Mouse (Mus musculus): ENCODE data around the gene Plekhg6. TPM values are rescaled to one million over a fixed set of nuclear protein-coding genes. Genes with fewer than 3 reads are reported as not detected.
A peak's percentile ranks its signal among the peaks of the same experiment; 100 is the strongest.

The Plekhg6 gene
- total and polyA plus RNA-seq, 2 experiments from 2014 or later, result 0.05 TPM; not detected in 1

- WGBS, result 71% methylated on average over 3 of the region's 3 CpGs
- Histone ChIP-seq H3K4me3 (ENCODE audit: low read depth, low read length) (no peak overlapping the region), H3K4me1 (ENCODE audit: control insufficient read depth, insufficient read depth) (peaks cover 3% of the 10 kb centered on the region; the same call in 1 of the 2 replicates), H3K36me3 (replicated peaks; ENCODE audit: control insufficient read depth, insufficient read depth, low read length) (no peaks in the 10 kb centered on the region), H3K4me2 (ENCODE audit: low read depth, low read length) (no peak overlapping the region), H3K27me3 (ENCODE audit: control insufficient read depth, insufficient read depth, low read length) (peaks cover 3% of the 10 kb centered on the region; the same call in 1 of the 2 replicates), H3K27ac (ENCODE audit: low read depth) (no peak overlapping the region), H3K9me3 (replicated peaks; ENCODE audit: control insufficient read depth, low read length) (no peaks in the 10 kb centered on the region), H3K9ac (replicated peaks; ENCODE audit: low read depth, low read length) (no peak overlapping the region)
- DNase-seq (ENCODE audit: low spot score), result no peak
- no peak for ATAC-seq (ENCODE audit: insufficient read depth, low read depth)
- TF ChIP-seq EP300 (IDR thresholded peaks at IDR 0.05; ENCODE audit: low read depth) (no peak), CTCF (IDR thresholded peaks at IDR 0.05; ENCODE audit: low read depth) (no peak)
These were observed 43.6 kb upstream of the Plekhg6 start for GRCm38 (mm10) chr6:125424156-125424555.

- H3K36me3 ChIP-seq (replicated peaks; ENCODE audit: control insufficient read depth, insufficient read depth, low read length), result no peaks in the 10 kb centered on the region
- H3K4me2 ChIP-seq (ENCODE audit: low read depth, low read length), result no peak overlapping the region
- no peak overlapping the region for H3K27ac ChIP-seq (ENCODE audit: low read depth)
- ATAC-seq (ENCODE audit: insufficient read depth, low read depth) (no peak), DNase-seq (ENCODE audit: low spot score) (no peak)
- TF ChIP-seq CTCF (IDR thresholded peaks at IDR 0.05; ENCODE audit: low read depth) (no peak), EP300 (IDR thresholded peaks at IDR 0.05; ENCODE audit: low read depth) (no peak)
- no peak overlapping the region for H3K4me3 ChIP-seq (ENCODE audit: low read depth, low read length)
- peaks cover 3% of the 10 kb centered on the region; the same call in 1 of the 2 replicates for H3K27me3 ChIP-seq (ENCODE audit: control insufficient read depth, insufficient read depth, low read length)
- peaks cover 3% of the 10 kb centered on the region; the same call in 1 of the 2 replicates for H3K4me1 ChIP-seq (ENCODE audit: control insufficient read depth, insufficient read depth)
- 68% methylated on average over 13 of the region's 13 CpGs for WGBS
- no peaks in the 10 kb centered on the region for H3K9me3 ChIP-seq (replicated peaks; ENCODE audit: control insufficient read depth, low read length)
- H3K9ac ChIP-seq (replicated peaks; ENCODE audit: low read depth, low read length), result no peak overlapping the region
These were observed 42.9 kb upstream of the Plekhg6 start for GRCm38 (mm10) chr6:125423507-125423906.

DNA sequence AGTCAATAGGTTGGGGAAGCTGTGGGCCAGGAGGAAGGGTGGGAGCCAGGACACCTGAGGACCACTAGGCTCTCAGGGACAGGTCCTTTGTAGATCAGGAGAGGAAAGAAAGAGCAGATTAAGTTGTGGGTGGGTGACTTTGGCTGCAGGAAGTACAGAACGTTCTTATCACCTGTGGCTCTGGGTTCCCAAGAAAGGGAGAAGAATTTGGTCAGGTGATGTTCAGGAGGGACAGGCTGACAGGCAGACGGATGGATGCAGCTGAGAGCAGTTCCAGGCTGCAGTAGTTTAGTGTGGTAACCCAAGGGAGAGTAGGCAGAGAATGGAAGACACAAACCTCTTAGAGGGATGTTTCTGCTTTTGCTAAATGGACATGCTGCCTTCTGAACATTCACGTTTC is 42.5 kb upstream of the Plekhg6 start:
- Histone ChIP-seq H3K4me1 (ENCODE audit: control insufficient read depth, insufficient read depth) (peaks cover 3% of the 10 kb centered on the region; the same call in 1 of the 2 replicates), H3K27me3 (ENCODE audit: control insufficient read depth, insufficient read depth, low read length) (peaks cover 3% of the 10 kb centered on the region; the same call in 1 of the 2 replicates), H3K9me3 (replicated peaks; ENCODE audit: control insufficient read depth, low read length) (no peaks in the 10 kb centered on the region), H3K4me2 (ENCODE audit: low read depth, low read length) (no peak overlapping the region), H3K4me3 (ENCODE audit: low read depth, low read length) (no peak overlapping the region), H3K36me3 (replicated peaks; ENCODE audit: control insufficient read depth, insufficient read depth, low read length) (no peaks in the 10 kb centered on the region), H3K9ac (replicated peaks; ENCODE audit: low read depth, low read length) (no peak overlapping the region), H3K27ac (ENCODE audit: low read depth) (no peak overlapping the region)
- WGBS, result 43% methylated on average over 3 of the region's 3 CpGs
- no peak for DNase-seq (ENCODE audit: low spot score)
- no peak for ATAC-seq (ENCODE audit: insufficient read depth, low read depth)
- no peak for TF ChIP-seq EP300 (IDR thresholded peaks at IDR 0.05; ENCODE audit: low read depth)
- no peak for TF ChIP-seq CTCF (IDR thresholded peaks at IDR 0.05; ENCODE audit: low read depth)

DNA sequence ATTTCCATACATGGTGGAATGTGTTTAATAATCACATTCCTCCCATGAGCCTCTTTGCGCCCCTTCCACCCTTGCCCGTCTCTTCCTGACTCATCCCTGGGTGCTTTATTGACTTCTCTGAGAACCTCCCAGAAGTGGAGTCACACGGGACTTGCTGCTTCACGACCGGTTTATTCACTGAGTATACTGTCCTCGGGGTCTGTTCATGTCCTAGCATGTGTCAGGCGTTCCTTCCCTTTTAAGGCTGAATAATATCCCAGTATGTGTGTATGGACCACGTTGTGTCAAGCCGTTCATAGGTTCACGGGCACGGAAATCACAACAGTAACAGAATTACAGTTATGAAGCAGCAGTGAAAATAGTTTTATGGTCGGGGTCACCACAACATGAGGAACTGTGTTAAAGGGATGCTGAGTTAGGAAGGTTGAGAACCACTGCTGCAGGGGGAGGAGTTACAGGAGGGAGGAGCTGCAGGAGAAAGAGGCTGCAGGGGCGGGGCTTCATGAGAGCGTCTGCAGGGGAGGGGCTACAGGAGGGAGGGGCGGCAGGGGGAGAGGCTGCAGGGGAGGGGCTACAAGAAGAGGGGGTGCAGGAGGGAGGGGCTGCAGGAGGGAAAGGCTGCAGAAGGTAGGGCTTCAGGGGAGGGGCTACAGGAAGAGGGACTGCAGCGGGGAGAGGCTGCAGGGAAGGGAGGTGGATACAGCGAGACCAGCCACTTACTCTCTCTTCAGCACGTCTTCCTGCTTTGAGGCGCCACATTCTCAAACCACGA is 41.6 kb upstream of the Plekhg6 start:
- peaks cover 3% of the 10 kb centered on the region; the same call in 1 of the 2 replicates for H3K4me1 ChIP-seq (ENCODE audit: control insufficient read depth, insufficient read depth)
- H3K4me2 ChIP-seq (ENCODE audit: low read depth, low read length), result peak overlapping the region; percentile 28
- DNase-seq (ENCODE audit: low spot score) (peak; percentile 50), ATAC-seq (ENCODE audit: insufficient read depth, low read depth) (0 out of 2 replicates have a peak, but pooled peaks have one; percentile 17)
- peaks cover 5% of the 10 kb centered on the region; the same call in 1 of the 2 replicates for H3K27me3 ChIP-seq (ENCODE audit: control insufficient read depth, insufficient read depth, low read length)
- H3K36me3 ChIP-seq (replicated peaks; ENCODE audit: control insufficient read depth, insufficient read depth, low read length), result no peaks in the 10 kb centered on the region
- H3K27ac ChIP-seq (ENCODE audit: low read depth), result no peak overlapping the region
- no peak overlapping the region for H3K9ac ChIP-seq (replicated peaks; ENCODE audit: low read depth, low read length)
- peak overlapping the region; percentile 6; the same call in 1 of the 2 replicates for H3K4me3 ChIP-seq (ENCODE audit: low read depth, low read length)
- 20% methylated on average over 20 of the region's 20 CpGs for WGBS
- TF ChIP-seq EP300 (IDR thresholded peaks at IDR 0.05; ENCODE audit: low read depth) (no peak), CTCF (IDR thresholded peaks at IDR 0.05; ENCODE audit: low read depth) (no peak)
- no peaks in the 10 kb centered on the region for H3K9me3 ChIP-seq (replicated peaks; ENCODE audit: control insufficient read depth, low read length)

- TF ChIP-seq EP300 (IDR thresholded peaks at IDR 0.05; ENCODE audit: low read depth) (no peak), CTCF (IDR thresholded peaks at IDR 0.05; ENCODE audit: low read depth) (no peak)
- ATAC-seq (ENCODE audit: insufficient read depth, low read depth) (no peak), DNase-seq (ENCODE audit: low spot score) (no peak)
- Histone ChIP-seq H3K4me1 (ENCODE audit: control insufficient read depth, insufficient read depth) (no peaks in the 10 kb centered on the region), H3K36me3 (replicated peaks; ENCODE audit: control insufficient read depth, insufficient read depth, low read length) (no peaks in the 10 kb centered on the region), H3K9ac (replicated peaks; ENCODE audit: low read depth, low read length) (no peak overlapping the region), H3K27ac (ENCODE audit: low read depth) (no peak overlapping the region), H3K27me3 (ENCODE audit: control insufficient read depth, insufficient read depth, low read length) (peaks cover 5% of the 10 kb centered on the region; the same call in 1 of the 2 replicates), H3K9me3 (replicated peaks; ENCODE audit: control insufficient read depth, low read length) (no peaks in the 10 kb centered on the region), H3K4me2 (ENCODE audit: low read depth, low read length) (no peak overlapping the region), H3K4me3 (ENCODE audit: low read depth, low read length) (no peak overlapping the region)
- WGBS, result 71% methylated on average over 16 of the region's 16 CpGs
These were observed 40.0 kb upstream of the Plekhg6 start for GRCm38 (mm10) chr6:125420458-125421063.
